Mouse (Mus musculus) T-cell, adult 2 months (primary cell): Measurements from ENCODE around the gene Plin5.
"Not testable (repeated sequence)": the region's sequence is repeated elsewhere in the genome, so short reads cannot be mapped to it uniquely, and the experiment has no call there.

Source experiments
- DNase-seq: peaks from one replicate; pipeline ENCODE4 v3.0.0; 2022; ENCODE audit warnings: low spot score

Plin5 gene

GRCm38 (mm10) chr17:56107736-56108135 lies 9.7 kb downstream of the Plin5 start:
- no peak for DNase-seq

- DNase-seq: no peak
Observed at GRCm38 (mm10) chr17:56106981-56107380, 10.4 kb downstream of the Plin5 start.

GRCm38 (mm10) chr17:56106436-56106835 lies 11.0 kb downstream of the Plin5 start:
- DNase-seq: not testable (repeated sequence)

- not testable (repeated sequence) for DNase-seq
Observed at GRCm38 (mm10) chr17:56104821-56105220, 12.6 kb downstream of the Plin5 start.

GRCm38 (mm10) chr17:56103465-56104285 lies 13.7 kb downstream of the Plin5 start:
- no peak for DNase-seq

GRCm38 (mm10) chr17:56102927-56103326 lies 14.5 kb downstream of the Plin5 start:
- DNase-seq: no peak

GRCm38 (mm10) chr17:56102158-56102557 lies 15.2 kb downstream of the Plin5 start:
- DNase-seq: no peak

GRCm38 (mm10) chr17:56100811-56101210 lies 16.6 kb downstream of the Plin5 start:
- DNase-seq: no peak

GRCm38 (mm10) chr17:56098711-56099572 lies 18.5 kb downstream of the Plin5 start:
- DNase-seq: no peak

GRCm38 (mm10) chr17:56098180-56098579 lies 19.2 kb downstream of the Plin5 start:
- DNase-seq: no peak

GRCm38 (mm10) chr17:56096883-56097282 lies 20.5 kb downstream of the Plin5 start:
- no peak for DNase-seq

GRCm38 (mm10) chr17:56092794-56093193 lies 24.6 kb downstream of the Plin5 start:
- DNase-seq: no peak

GRCm38 (mm10) chr17:56092312-56092711 lies 25.1 kb downstream of the Plin5 start:
- DNase-seq: no peak

GRCm38 (mm10) chr17:56080781-56081585 lies 36.4 kb downstream of the Plin5 start:
- DNase-seq: no peak

GRCm38 (mm10) chr17:56079921-56080320 lies 37.5 kb downstream of the Plin5 start:
- DNase-seq: no peak

- peak; percentile 100 for DNase-seq
Observed at GRCm38 (mm10) chr17:56078880-56079795, 38.3 kb downstream of the Plin5 start, which contains the start of gene Hdgfl2. Gene Hdgfl2, plus strand, starts transcription at chr17:56079634.

- DNase-seq: not testable (repeated sequence)
Observed at GRCm38 (mm10) chr17:56078361-56078760, 39.0 kb downstream of the Plin5 start.

GRCm38 (mm10) chr17:56077523-56077922 lies 39.9 kb downstream of the Plin5 start:
- no peak for DNase-seq

- peak; percentile 99 for DNase-seq
Observed at GRCm38 (mm10) chr17:56074827-56075208, 42.6 kb downstream of the Plin5 start, which contains the start of gene Ubxn6. Gene Ubxn6, minus strand, starts transcription at chr17:56075028.

- DNase-seq: peak; percentile 77
Observed at GRCm38 (mm10) chr17:56074097-56074826, 43.1 kb downstream of the Plin5 start.
